Mouse (Mus musculus): ENCODE data around the gene Stmn1.

The Stmn1 gene
- long read RNA-seq, experiment 1, transcript Stmn1-201 (5 exons, 1,060 nt), result major isoform, 18 of 18 reads
- long read RNA-seq, experiment 1, partial matches to known transcripts, result 0 of 18 reads
- long read RNA-seq, experiment 1, other reads (novel, unspliced or antisense), result 0 of 18 reads
- long read RNA-seq, experiment 2, transcript Stmn1-201 (5 exons, 1,060 nt), result major isoform, 12 of 15 reads
- long read RNA-seq, experiment 2, partial matches to known transcripts, result 2 of 15 reads
- long read RNA-seq, experiment 2, other reads (novel, unspliced or antisense), result 1 of 15 reads

GRCm38 (mm10) chr4:134468215-134468575, at the start of gene Stmn1:
Gene Stmn1 (plus strand): TSS chr4:134468320.
- intact Hi-C loops (cut with DNase I), result no loop called here

GRCm38 (mm10) chr4:134421971-134422370, 46.1 kb upstream of the Stmn1 start:
- intact Hi-C loops (cut with DNase I), result no loop called here

GRCm38 (mm10) chr4:134423949-134424348, 44.2 kb upstream of the Stmn1 start:
- intact Hi-C loops (cut with DNase I), result no loop called here

- intact Hi-C loops (cut with DNase I), result no loop called here
Measured at GRCm38 (mm10) chr4:134425088-134425487, 43.0 kb upstream of the Stmn1 start.

GRCm38 (mm10) chr4:134430381-134431004, 37.6 kb upstream of the Stmn1 start:
- intact Hi-C loops (cut with DNase I), result no loop called here

GRCm38 (mm10) chr4:134432686-134433360, 35.3 kb upstream of the Stmn1 start:
- intact Hi-C loops (cut with DNase I), result no loop called here

- intact Hi-C loops (cut with DNase I), result no loop called here
Measured at GRCm38 (mm10) chr4:134436185-134436584, 31.9 kb upstream of the Stmn1 start.

GRCm38 (mm10) chr4:134436659-134437058, 31.5 kb upstream of the Stmn1 start:
- intact Hi-C loops (cut with DNase I), result no loop called here

GRCm38 (mm10) chr4:134439119-134439518, 29.0 kb upstream of the Stmn1 start:
- intact Hi-C loops (cut with DNase I), result no loop called here

- intact Hi-C loops (cut with DNase I), result no loop called here
Measured at GRCm38 (mm10) chr4:134439919-134440318, 28.2 kb upstream of the Stmn1 start.

- intact Hi-C loops (cut with DNase I), result no loop called here
Measured at GRCm38 (mm10) chr4:134442216-134442615, 25.9 kb upstream of the Stmn1 start.

GRCm38 (mm10) chr4:134443589-134443988, 24.5 kb upstream of the Stmn1 start:
- intact Hi-C loops (cut with DNase I), result no loop called here

GRCm38 (mm10) chr4:134444949-134445348, 23.2 kb upstream of the Stmn1 start:
- intact Hi-C loops (cut with DNase I), result no loop called here

- intact Hi-C loops (cut with DNase I), result no loop called here
Measured at GRCm38 (mm10) chr4:134445489-134445888, 22.6 kb upstream of the Stmn1 start.

GRCm38 (mm10) chr4:134447966-134448365, 20.2 kb upstream of the Stmn1 start:
- intact Hi-C loops (cut with DNase I), result no loop called here

GRCm38 (mm10) chr4:134449595-134450391, 18.3 kb upstream of the Stmn1 start:
- intact Hi-C loops (cut with DNase I), result no loop called here

- intact Hi-C loops (cut with DNase I), result no loop called here
Measured at GRCm38 (mm10) chr4:134450392-134451195, 17.5 kb upstream of the Stmn1 start.

GRCm38 (mm10) chr4:134451484-134451883, 16.6 kb upstream of the Stmn1 start:
- intact Hi-C loops (cut with DNase I), result no loop called here

- intact Hi-C loops (cut with DNase I), result no loop called here
Measured at GRCm38 (mm10) chr4:134453619-134454400, 14.3 kb upstream of the Stmn1 start.

- intact Hi-C loops (cut with DNase I), result no loop called here
Measured at GRCm38 (mm10) chr4:134455310-134455709, 12.8 kb upstream of the Stmn1 start.
